Mouse (Mus musculus) bone marrow, adult 2 months (tissue): ENCODE measurements around the gene Trim31.

ENCODE experiments used
- CTCF ChIP-seq: fragments of 200-500 bp; IDR thresholded peaks from 2 replicates; pipeline ENCODE4 v1.5.1; 2011; ENCODE audit warnings: low read length, control low read depth; ENCODE audit not compliant: control insufficient read depth, insufficient read depth
- POLR2A ChIP-seq: fragments of 200-500 bp; IDR thresholded peaks from 2 replicates; pipeline ENCODE4 v1.6.1; 2011; ENCODE audit warnings: low read depth, mild to moderate bottlenecking, control low read depth, low read length, borderline replicate concordance; ENCODE audit not compliant: control insufficient read depth

GRCm38 (mm10) chr17:36950981-36951947, 53.3 kb downstream of the Trim31 start, which contains the start of gene Ppp1r11:
- TF ChIP-seq POLR2A (peak; percentile 29; the same call in 1 of the 2 replicates), CTCF (no peak)
